Mouse (Mus musculus): ENCODE results near the gene Dmrtc1a.
"Not testable (repeated sequence)": the region's sequence is repeated elsewhere in the genome, so short reads cannot be mapped to it uniquely, and the experiment has no call there.

DNA sequence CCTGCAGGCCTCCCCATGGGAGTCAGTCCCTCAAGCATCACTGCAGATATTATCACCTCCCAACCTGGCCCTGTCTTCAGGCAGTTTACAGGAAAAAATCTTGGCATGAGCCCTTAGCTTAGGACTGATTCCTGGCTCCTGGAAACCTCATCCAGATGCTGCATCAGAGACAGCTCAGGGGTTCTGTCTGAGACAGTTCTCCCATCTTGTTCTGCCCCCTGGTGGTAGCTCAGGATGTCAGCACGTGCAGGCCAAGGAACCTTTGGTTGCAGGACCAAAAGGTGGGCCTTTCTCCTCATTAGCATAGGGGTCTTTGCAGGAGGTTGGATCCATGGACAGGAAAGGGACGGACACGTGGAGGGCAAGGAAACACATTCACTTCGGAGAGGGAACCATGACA lies 18.2 kb upstream of the Dmrtc1a start:
- not testable (repeated sequence) for TF ChIP-seq GATA1, TAL1 (IDR thresholded peaks at IDR 0.05; ENCODE audit: low read length)

Data from erythroblast, embryonic 14.5 days (primary cell).